Mouse (Mus musculus) intestine, embryonic 14.5 days (tissue): Measurements from ENCODE around the gene Cfap77. TPM values are rescaled to one million over a fixed set of nuclear protein-coding genes. Genes with fewer than 3 reads are reported as not detected.
A peak's percentile ranks its signal among the peaks of the same experiment; 100 is the strongest.

ENCODE experiments used
- ATAC-seq: fragments of 200-750 bp; cut with Nextera tagmentation; replicated peaks from 2 replicates; pipeline ENCODE4 v1.8.0; 2017; ENCODE audit warnings: low read depth, moderate number of reproducible peaks, moderate TSS enrichment, moderate library complexity; ENCODE audit not compliant: low FRiP score, low TSS enrichment
- DNase-seq: peaks from one replicate; pipeline ENCODE4 v3.0.0-alpha.2; 2018; ENCODE audit warnings: low spot score
- H3K27ac ChIP-seq: fragments of 300-500 bp; sonication (generic); 2 replicates; pipeline ENCODE4 v1.5.1; 2014; ENCODE audit warnings: low read depth, mild to moderate bottlenecking, control low read depth
- H3K27me3 ChIP-seq: fragments of 300-500 bp; sonication (generic); replicated peaks from 2 replicates; pipeline ENCODE4 v1.6.1; 2014; ENCODE audit warnings: low read length, control low read depth; ENCODE audit not compliant: control insufficient read depth, insufficient read depth
- H3K36me3 ChIP-seq: fragments of 300-500 bp; sonication (generic); 2 replicates; pipeline ENCODE4 v1.6.1; 2014; ENCODE audit warnings: low read length, control low read depth; ENCODE audit not compliant: control insufficient read depth, insufficient read depth
- H3K4me1 ChIP-seq: fragments of 300-500 bp; sonication (generic); replicated peaks from 2 replicates; pipeline ENCODE4 v1.6.1; 2014; ENCODE audit warnings: low read length, control low read depth, mixed read lengths; ENCODE audit not compliant: control insufficient read depth, insufficient read depth
- H3K4me2 ChIP-seq: fragments of 300-500 bp; sonication (generic); 2 replicates; pipeline ENCODE4 v1.6.1; 2014; ENCODE audit warnings: low read length
- H3K4me3 ChIP-seq: fragments of 300-500 bp; sonication (generic); 2 replicates; pipeline ENCODE4 v1.5.1; 2014; ENCODE audit warnings: low read depth, low read length, control low read depth, mixed read lengths
- H3K9ac ChIP-seq: fragments of 300-500 bp; sonication (generic); 2 replicates; pipeline ENCODE4 v1.6.1; 2014; ENCODE audit warnings: mild to moderate bottlenecking, low read length
- H3K9me3 ChIP-seq: fragments of 300-500 bp; sonication (generic); 2 replicates; pipeline ENCODE4 v1.6.1; 2016; ENCODE audit warnings: low read length, control low read depth; ENCODE audit not compliant: control insufficient read depth
- WGBS: fragments of 180-500 bp; shearing (Covaris S2); extraction: QIAGEN DNeasy Blood & Tissue Kit; methylation state at CpG from one replicate; pipeline ENCODE4 v1.1.7; 2014; 5-methylcytosine and 5-hydroxymethylcytosine counted together
- polyA plus RNA-seq: library from polyadenylated mRNA; unstranded; fragments of >200 nt; fragmentation: Nextera tagmentation; extraction: Ambion mirVana; gene quantifications from 2 replicates; pipeline ENCODE4 v1.2.1, GENCODE M21; 2014

Cfap77 gene
- polyA plus RNA-seq, 1 experiment from 2014 or later = 0.70 TPM

DNA sequence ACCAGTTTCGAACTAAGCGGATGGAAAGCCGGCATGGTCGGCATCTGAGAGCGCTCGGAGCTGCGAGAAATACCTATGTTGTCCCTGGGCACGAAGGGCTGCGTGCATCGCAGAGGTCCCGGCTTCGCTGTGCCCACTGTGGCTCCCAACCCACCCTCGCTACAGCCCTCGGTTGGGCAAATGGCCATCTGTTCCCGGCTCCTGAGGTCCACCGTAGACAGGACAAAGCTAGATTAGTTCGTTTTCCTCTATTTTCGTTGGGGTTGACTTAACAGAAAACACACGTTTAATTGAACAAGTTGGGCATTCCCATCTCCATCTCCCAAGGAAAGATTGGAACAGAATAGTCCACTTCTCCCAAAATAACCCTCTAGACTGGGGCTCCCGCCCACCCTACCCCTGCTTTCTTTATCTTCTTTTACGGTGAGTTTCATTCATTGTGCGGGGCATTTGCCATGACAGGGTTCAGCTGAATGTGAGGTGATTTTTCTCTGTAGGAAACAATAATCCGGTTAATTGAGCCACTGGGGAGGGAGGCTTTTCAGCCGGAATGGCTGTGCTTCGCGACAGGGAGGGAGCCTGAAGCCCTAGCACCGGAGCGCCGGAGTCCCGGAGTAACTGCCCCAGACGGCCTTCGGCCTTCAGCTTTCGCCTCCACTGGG, 142.7 kb downstream of the Cfap77 start:
- 2% methylated on average over 33 of the region's 33 CpGs for WGBS
- DNase-seq = peak; percentile 72
- H3K27ac ChIP-seq = no peak overlapping the region

GRCm38 (mm10) chr2:28911331-28912038, 143.4 kb downstream of the Cfap77 start:
- DNase-seq = peak; percentile 66
- ATAC-seq = no peak
- no peak overlapping the region for H3K4me3 ChIP-seq
- H3K27ac ChIP-seq = no peak overlapping the region
- H3K9ac ChIP-seq = no peak overlapping the region
- H3K36me3 ChIP-seq = no peaks in the 10 kb centered on the region
- H3K4me2 ChIP-seq = no peak overlapping the region
- peaks cover 100% of the 10 kb centered on the region for H3K27me3 ChIP-seq
- H3K9me3 ChIP-seq = no peaks in the 10 kb centered on the region
- under 1% methylated on average over 44 of the region's 44 CpGs for WGBS
- no peaks in the 10 kb centered on the region for H3K4me1 ChIP-seq

More for the DNA sequence above, 142.7 kb downstream of the Cfap77 start:
- no peaks in the 10 kb centered on the region for H3K9me3 ChIP-seq
- H3K4me1 ChIP-seq = no peaks in the 10 kb centered on the region
- no peak overlapping the region for H3K9ac ChIP-seq
- H3K36me3 ChIP-seq = no peaks in the 10 kb centered on the region
- no peak for ATAC-seq
- H3K4me3 ChIP-seq = no peak overlapping the region
- H3K4me2 ChIP-seq = no peak overlapping the region
- peaks cover 100% of the 10 kb centered on the region for H3K27me3 ChIP-seq

DNA sequence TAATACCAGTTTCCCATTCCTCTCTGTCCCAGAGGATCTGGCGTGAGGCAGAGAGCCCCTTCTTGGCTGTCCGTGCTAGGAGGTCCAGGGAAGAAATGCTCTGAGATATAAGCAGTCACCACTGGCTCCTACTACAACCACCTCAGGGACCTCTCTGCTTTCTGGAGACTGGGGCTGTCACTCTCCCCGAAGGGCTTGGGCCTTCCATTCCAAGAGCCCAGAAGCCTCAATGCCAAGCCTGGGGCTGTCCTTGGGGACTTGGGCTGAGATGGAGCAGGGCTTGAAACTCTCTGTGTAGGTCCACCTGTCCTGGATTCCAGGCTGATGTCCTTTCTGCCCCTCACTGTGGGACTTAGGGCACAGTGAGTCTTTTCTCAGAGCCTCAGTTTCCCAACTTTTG, 144.0 kb downstream of the Cfap77 start:
- 6% methylated on average over 3 of the region's 3 CpGs for WGBS
- peaks cover 2% of the 10 kb centered on the region; the same call in 1 of the 2 replicates for H3K36me3 ChIP-seq
- H3K9ac ChIP-seq = no peak overlapping the region
- no peak overlapping the region for H3K27ac ChIP-seq
- H3K27me3 ChIP-seq = peaks cover 96% of the 10 kb centered on the region
- no peak overlapping the region for H3K4me3 ChIP-seq
- no peaks in the 10 kb centered on the region for H3K4me1 ChIP-seq
- no peak for ATAC-seq
- no peak for DNase-seq
- H3K4me2 ChIP-seq = no peak overlapping the region
- no peaks in the 10 kb centered on the region for H3K9me3 ChIP-seq

- Histone ChIP-seq H3K4me1 (no peaks in the 10 kb centered on the region), H3K27ac (no peak overlapping the region), H3K9ac (no peak overlapping the region), H3K9me3 (no peaks in the 10 kb centered on the region), H3K4me3 (no peak overlapping the region), H3K4me2 (no peak overlapping the region), H3K27me3 (peaks cover 88% of the 10 kb centered on the region), H3K36me3 (peaks cover 10% of the 10 kb centered on the region)
- 6% methylated on average over 25 of the region's 25 CpGs for WGBS
- DNase-seq (peak; percentile 53), ATAC-seq (no peak)
These were observed 144.8 kb downstream of the Cfap77 start for GRCm38 (mm10) chr2:28909818-28910710.

GRCm38 (mm10) chr2:28909186-28909817, 145.6 kb downstream of the Cfap77 start:
- no peaks in the 10 kb centered on the region for H3K4me1 ChIP-seq
- peaks cover 17% of the 10 kb centered on the region for H3K36me3 ChIP-seq
- peaks cover 81% of the 10 kb centered on the region for H3K27me3 ChIP-seq
- DNase-seq (peak; percentile 67), ATAC-seq (no peak)
- H3K9ac ChIP-seq = no peak overlapping the region
- no peak overlapping the region for H3K27ac ChIP-seq
- no peaks in the 10 kb centered on the region for H3K9me3 ChIP-seq
- no peak overlapping the region for H3K4me2 ChIP-seq
- H3K4me3 ChIP-seq = no peak overlapping the region
- WGBS = 1% methylated on average over 41 of the region's 41 CpGs

GRCm38 (mm10) chr2:28908389-28909153, 146.3 kb downstream of the Cfap77 start:
- under 1% methylated on average over 38 of the region's 39 CpGs for WGBS
- no peaks in the 10 kb centered on the region for H3K9me3 ChIP-seq
- H3K27me3 ChIP-seq = peaks cover 73% of the 10 kb centered on the region

DNA sequence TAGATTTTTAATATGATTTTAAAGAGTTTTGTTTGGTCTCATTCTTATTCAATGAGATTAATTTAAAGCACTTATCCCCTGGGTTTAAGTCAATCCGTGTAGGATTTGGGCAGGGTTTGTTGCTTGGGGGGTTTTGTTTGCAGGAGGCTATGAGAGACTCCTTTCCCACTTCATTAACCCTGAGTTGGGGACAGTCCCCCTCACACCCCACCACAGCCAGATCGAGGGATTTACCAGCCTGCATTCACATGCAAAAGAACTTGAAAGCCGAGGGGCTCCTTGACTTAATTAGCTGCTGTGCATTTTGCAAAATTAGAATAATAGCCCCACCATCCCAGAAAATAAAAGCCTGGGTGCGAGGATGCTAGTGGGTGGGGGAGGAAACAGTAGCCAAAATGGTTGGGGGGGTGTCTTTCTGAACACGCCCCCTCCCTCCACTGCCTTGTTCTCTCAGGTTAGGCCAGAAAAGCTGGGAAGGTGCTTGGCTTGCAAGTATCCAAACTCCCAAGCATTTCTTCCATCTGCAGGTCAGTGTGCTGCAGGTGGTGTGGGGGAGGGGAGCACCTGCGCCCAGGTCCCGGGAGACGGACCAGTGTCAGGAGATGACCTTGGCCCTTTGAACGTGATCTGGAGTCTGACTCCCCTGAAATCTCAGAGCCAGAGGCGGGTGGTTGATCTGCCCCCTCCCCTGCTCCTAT, 147.0 kb downstream of the Cfap77 start:
- ATAC-seq (no peak), DNase-seq (no peak)
- no peaks in the 10 kb centered on the region for H3K9me3 ChIP-seq
- WGBS = 10% methylated on average over 10 of the region's 10 CpGs
- H3K27ac ChIP-seq = no peak overlapping the region
- H3K4me1 ChIP-seq = no peaks in the 10 kb centered on the region
- no peak overlapping the region for H3K9ac ChIP-seq
- H3K27me3 ChIP-seq = peaks cover 66% of the 10 kb centered on the region
- H3K36me3 ChIP-seq = peaks cover 18% of the 10 kb centered on the region
- H3K4me3 ChIP-seq = no peak overlapping the region
- peak overlapping the region; percentile 31; the same call in 1 of the 2 replicates for H3K4me2 ChIP-seq

More at GRCm38 (mm10) chr2:28908389-28909153, 146.3 kb downstream of the Cfap77 start:
- peak overlapping the region; percentile 31 for H3K4me2 ChIP-seq
- no peak overlapping the region for H3K4me3 ChIP-seq
- H3K4me1 ChIP-seq = no peaks in the 10 kb centered on the region
- ATAC-seq = peak; percentile 23; the same call in 1 of the 2 replicates
- H3K9ac ChIP-seq = no peak overlapping the region
- H3K27ac ChIP-seq = no peak overlapping the region
- H3K36me3 ChIP-seq = peaks cover 18% of the 10 kb centered on the region
- DNase-seq = peak; percentile 62
